ENCODE assay signal across 29 mouse cellular contexts in genomic region chr9:64273757-64274156, GRCm38 (mm10). TPM values are rescaled to one million over a fixed set of nuclear protein-coding genes. Genes with fewer than 3 reads are reported as not detected.
DNase-seq lines count a peak whose midpoint lies in the region; ATAC-seq lines count a peak whose summit lies in the region.
"Had no signal": no experiment of that assay in that cellular context is flagged by ENCODE, and none has a peak within 500 bp of the region (broad histone marks: within the 10 kb centered on the region; RNA-seq: fewer than 3 reads in every experiment).

No protein-coding gene starts in this region.

- H3K36me3 ChIP-seq in limb, embryonic 13.5 days, result no peaks in the 10 kb centered on the region
- no peaks in the 10 kb centered on the region for H3K36me3 ChIP-seq in limb, embryonic 10.5 days
- H3K36me3 ChIP-seq in kidney, embryonic 15.5 days, result no peaks in the 10 kb centered on the region
- H3K36me3 ChIP-seq: G1E; heart, embryonic 12.5 days; heart, embryonic 15.5 days; hindbrain, embryonic 10.5 days; hindbrain, embryonic 13.5 days; intestine, embryonic 15.5 days had no signal

- ATAC-seq in frontal cortex, adult (ENCODE audit: low TSS enrichment), result peak; percentile 81; the same call in 1 of the 2 replicates
- ATAC-seq in limb, embryonic 13.5 days (ENCODE audit: low FRiP score, low read depth), result no peak
- ATAC-seq in kidney, embryonic 15.5 days (replicated peaks; ENCODE audit: low FRiP score), result no peak
- ATAC-seq: forebrain, embryonic 14.5 days; forebrain, postnatal 0 days; hindbrain, embryonic 16.5 days; intestine, embryonic 15.5 days; Patski had no signal

- no peak overlapping the region for H3K4me3 ChIP-seq in limb, embryonic 13.5 days
- no peak overlapping the region for H3K4me3 ChIP-seq in limb, embryonic 10.5 days
- H3K4me3 ChIP-seq in kidney, embryonic 15.5 days (replicated peaks), result no peak overlapping the region
- H3K4me3 ChIP-seq: gastrocnemius, adult 2 months; heart, embryonic 12.5 days; heart, embryonic 15.5 days; hindbrain, embryonic 10.5 days; hindbrain, embryonic 13.5 days; intestine, embryonic 15.5 days had no signal

- no peaks in the 10 kb centered on the region for H3K27me3 ChIP-seq in limb, embryonic 13.5 days
- no peaks in the 10 kb centered on the region for H3K27me3 ChIP-seq in limb, embryonic 10.5 days (ENCODE audit: low read depth, poor library complexity, severe bottlenecking)
- no peaks in the 10 kb centered on the region for H3K27me3 ChIP-seq in kidney, embryonic 15.5 days
- H3K27me3 ChIP-seq: CH12.LX; heart, embryonic 12.5 days; heart, embryonic 15.5 days; hindbrain, embryonic 13.5 days; intestine, embryonic 15.5 days; Patski had no signal

- H3K9me3 ChIP-seq in limb, embryonic 13.5 days, result no peaks in the 10 kb centered on the region
- H3K9me3 ChIP-seq in limb, embryonic 10.5 days (replicated peaks), result no peaks in the 10 kb centered on the region
- H3K9me3 ChIP-seq in kidney, embryonic 15.5 days (replicated peaks), result no peaks in the 10 kb centered on the region
- H3K9me3 ChIP-seq: G1E; heart, embryonic 12.5 days; heart, embryonic 15.5 days; hindbrain, embryonic 10.5 days; hindbrain, embryonic 13.5 days; intestine, embryonic 15.5 days had no signal

- no peaks in the 10 kb centered on the region for H3K4me1 ChIP-seq in limb, embryonic 13.5 days
- H3K4me1 ChIP-seq in limb, embryonic 10.5 days, result no peaks in the 10 kb centered on the region
- no peaks in the 10 kb centered on the region for H3K4me1 ChIP-seq in kidney, embryonic 15.5 days
- H3K4me1 ChIP-seq: heart, embryonic 12.5 days; heart, embryonic 15.5 days; hindbrain, embryonic 10.5 days; hindbrain, embryonic 13.5 days; intestine, embryonic 15.5 days had no signal

- H3K27ac ChIP-seq in limb, embryonic 13.5 days, result no peak overlapping the region
- no peak overlapping the region for H3K27ac ChIP-seq in limb, embryonic 10.5 days
- no peak overlapping the region for H3K27ac ChIP-seq in kidney, embryonic 15.5 days
- H3K27ac ChIP-seq: gastrocnemius, adult 2 months; heart, embryonic 15.5 days; hindbrain, embryonic 10.5 days; hindbrain, embryonic 13.5 days; intestine, embryonic 15.5 days had no signal

- DNase-seq in frontal cortex, postnatal 25 days (ENCODE audit: low spot score in 2 of 2), result no peak
- DNase-seq in limb, embryonic 10.5 days (ENCODE audit: low spot score), result no peak
- peak; percentile 74 for DNase-seq in brain, adult 2 months (ENCODE audit: low read depth, low spot score)
- DNase-seq in retina, postnatal 1 day, result peak; percentile 59
- DNase-seq: adrenal gland, postnatal 10 days; adrenal gland, postnatal 36 days; B cell, adult 2 months; cerebellum, adult 11 months; cerebellum, adult 8-10 months; forebrain, postnatal 0 days; gastrocnemius, adult 2 months; gastrocnemius, postnatal 25 days; heart, adult 18-20 months; heart, postnatal 10 days; heart, postnatal 36 days had no signal

- H3K9ac ChIP-seq in limb, embryonic 13.5 days, result 0 out of 2 replicates have a peak overlapping the region, but pooled peaks have one; percentile 13
- no peak overlapping the region for H3K9ac ChIP-seq in kidney, embryonic 15.5 days
- H3K9ac ChIP-seq: forebrain, postnatal 0 days; heart, embryonic 12.5 days; heart, embryonic 15.5 days; hindbrain, embryonic 13.5 days; intestine, embryonic 15.5 days had no signal

- WGBS in limb, embryonic 13.5 days, result 58% methylated on average over 4 of the region's 4 CpGs
- WGBS in limb, embryonic 10.5 days, result 78% methylated on average over 4 of the region's 4 CpGs
- 73% methylated on average over 4 of the region's 4 CpGs for WGBS in kidney, embryonic 15.5 days

- H3K4me2 ChIP-seq in limb, embryonic 13.5 days (replicated peaks), result no peak overlapping the region
- no peak overlapping the region for H3K4me2 ChIP-seq in kidney, embryonic 15.5 days
- H3K4me2 ChIP-seq: heart, embryonic 12.5 days; heart, embryonic 15.5 days; hindbrain, embryonic 13.5 days; intestine, embryonic 15.5 days had no signal

RNA-seq across cellular contexts. Expression of gene Tipin, which starts 7.6 kb away (rescaled TPM):
- 218 and 225 TPM in 2 replicates for polyA plus RNA-seq in limb, embryonic 13.5 days (2015; fragmentation: Nextera tagmentation; extraction: Ambion mirVana)
- polyA plus RNA-seq in limb, embryonic 10.5 days (2016; fragmentation: Nextera tagmentation; extraction: Ambion mirVana), result 299 and 311 TPM in 2 replicates
- 245 and 252 TPM in 2 replicates for polyA plus RNA-seq in kidney, embryonic 15.5 days (2015; fragmentation: Nextera tagmentation; extraction: Ambion mirVana)

RNA-seq across cellular contexts. Expression of gene Map2k1, which starts 20.3 kb away (rescaled TPM):
- polyA plus RNA-seq in limb, embryonic 13.5 days (2015; fragmentation: Nextera tagmentation; extraction: Ambion mirVana), result 79.0 and 80.1 TPM in 2 replicates
- polyA plus RNA-seq in limb, embryonic 10.5 days (2016; fragmentation: Nextera tagmentation; extraction: Ambion mirVana), result 76.5 and 82.6 TPM in 2 replicates
- polyA plus RNA-seq in kidney, embryonic 15.5 days (2015; fragmentation: Nextera tagmentation; extraction: Ambion mirVana), result 80.4 and 81.7 TPM in 2 replicates

RNA-seq across cellular contexts. Expression of gene Uchl4, which starts 38.8 kb away (rescaled TPM):
- polyA plus RNA-seq in limb, embryonic 13.5 days (2015; fragmentation: Nextera tagmentation; extraction: Ambion mirVana), result 3.0 and 3.2 TPM in 2 replicates
- polyA plus RNA-seq in limb, embryonic 10.5 days (2016; fragmentation: Nextera tagmentation; extraction: Ambion mirVana), result 3.5 and 3.7 TPM in 2 replicates
- 2.9 and 3.0 TPM in 2 replicates for polyA plus RNA-seq in kidney, embryonic 15.5 days (2015; fragmentation: Nextera tagmentation; extraction: Ambion mirVana)
- polyA plus RNA-seq: G1E; gonadal fat pad, adult 2 months had no signal

Comparison
In these comparisons a context has a peak if more than half of its experiments do, and no peak if none do; other contexts are left out.
1. DNase-seq: peak in brain, adult 2 months (single experiment) and retina, postnatal 1 day (single experiment); none in frontal cortex, postnatal 25 days (0 of 2) and limb, embryonic 10.5 days (single experiment).